ENCODE assay signal across 15 mouse cellular contexts in the genomic region with DNA sequence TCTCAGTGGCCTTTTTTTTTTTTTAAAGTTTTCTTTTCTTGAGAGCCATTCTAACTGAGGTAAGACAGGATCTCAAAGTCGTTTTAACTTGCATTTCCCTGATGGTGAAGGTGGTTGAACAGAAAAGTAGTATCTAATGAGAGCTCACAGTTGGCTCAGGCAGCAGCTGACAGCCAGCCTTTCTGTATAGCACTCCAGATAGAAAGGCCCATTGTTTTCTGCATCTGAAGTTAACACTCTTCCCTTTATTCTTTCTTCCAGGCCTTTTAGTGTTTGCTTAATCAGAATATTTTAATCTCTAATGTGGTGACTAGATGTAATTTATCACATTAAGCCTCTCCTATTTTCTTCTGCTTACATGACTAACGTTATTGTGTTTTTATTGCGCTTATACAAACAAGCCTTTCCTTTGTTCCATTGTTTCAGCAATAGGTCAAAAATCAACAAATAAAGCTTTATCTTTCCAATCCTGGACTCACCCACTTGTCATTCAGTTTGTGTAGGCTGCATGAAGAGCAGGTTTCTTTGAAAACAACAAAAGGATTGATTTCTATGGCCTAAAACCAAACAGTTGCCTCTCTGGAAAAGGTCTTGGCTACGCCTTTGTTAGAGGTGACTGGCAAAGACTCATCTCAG. TPM values are rescaled to one million over a fixed set of nuclear protein-coding genes. Genes with fewer than 3 reads are reported as not detected.
DNase-seq lines count a peak whose midpoint lies in the region; ATAC-seq lines count a peak whose summit lies in the region.
"Had no signal": no experiment of that assay in that cellular context is flagged by ENCODE, and none has a peak within 500 bp of the region (broad histone marks: within the 10 kb centered on the region; RNA-seq: fewer than 3 reads in every experiment).

No protein-coding gene starts in this region.

- DNase-seq in midbrain, embryonic 10.5 days (ENCODE audit: low spot score), result peak; percentile 12
- DNase-seq in embryo, embryonic 11.5 days (ENCODE audit: low read depth, low spot score), result peak; percentile 4
- peak; percentile 89 for DNase-seq in retina, postnatal 1 day
- DNase-seq in heart, postnatal 25 days (ENCODE audit: low spot score), result no peak
- DNase-seq: cerebellum, adult 18-20 months; heart, adult 11 months; heart, postnatal 14 days; kidney, postnatal 4 days; lung, postnatal 4 days; thymus, adult 2 months had no signal

- intact Hi-C loops in heart, postnatal 25 days (cut with DNase I), result no loop called here

- H3K27me3 ChIP-seq in forebrain, embryonic 16.5 days (replicated peaks; ENCODE audit: control insufficient read depth, insufficient read depth, low read length), result no peaks in the 10 kb centered on the region
- no peaks in the 10 kb centered on the region for H3K27me3 ChIP-seq in forebrain, embryonic 15.5 days
- peaks cover 65% of the 10 kb centered on the region for H3K27me3 ChIP-seq in midbrain, embryonic 10.5 days (ENCODE audit: low read depth, poor library complexity, severe bottlenecking)
- H3K27me3 ChIP-seq in midbrain, embryonic 16.5 days (ENCODE audit: control insufficient read depth, insufficient read depth, low read depth, low read length), result no peaks in the 10 kb centered on the region

- H3K36me3 ChIP-seq in forebrain, embryonic 16.5 days (ENCODE audit: control insufficient read depth, insufficient read depth), result no peaks in the 10 kb centered on the region
- H3K36me3 ChIP-seq in forebrain, embryonic 15.5 days, result no peaks in the 10 kb centered on the region
- H3K36me3 ChIP-seq in midbrain, embryonic 10.5 days, result no peaks in the 10 kb centered on the region
- H3K36me3 ChIP-seq in midbrain, embryonic 16.5 days (ENCODE audit: control insufficient read depth, insufficient read depth, low read length), result no peaks in the 10 kb centered on the region

- no peaks in the 10 kb centered on the region for H3K9me3 ChIP-seq in forebrain, embryonic 16.5 days (ENCODE audit: control insufficient read depth, low read length)
- no peaks in the 10 kb centered on the region for H3K9me3 ChIP-seq in forebrain, embryonic 15.5 days
- H3K9me3 ChIP-seq in midbrain, embryonic 10.5 days (replicated peaks), result no peaks in the 10 kb centered on the region
- no peaks in the 10 kb centered on the region for H3K9me3 ChIP-seq in midbrain, embryonic 16.5 days (replicated peaks; ENCODE audit: control insufficient read depth, low read length, poor library complexity, severe bottlenecking)

- H3K27ac ChIP-seq in forebrain, embryonic 16.5 days (ENCODE audit: low read length), result no peak overlapping the region
- no peak overlapping the region for H3K27ac ChIP-seq in forebrain, embryonic 15.5 days (replicated peaks)
- H3K27ac ChIP-seq in midbrain, embryonic 10.5 days (replicated peaks), result peak overlapping the region; percentile 52; the same call in 1 of the 2 replicates
- H3K27ac ChIP-seq in midbrain, embryonic 16.5 days (ENCODE audit: low read length), result no peak overlapping the region

- no peak overlapping the region for H3K4me2 ChIP-seq in forebrain, embryonic 16.5 days (ENCODE audit: low read length)
- no peak overlapping the region for H3K4me2 ChIP-seq in forebrain, embryonic 15.5 days (replicated peaks)
- H3K4me2 ChIP-seq in midbrain, embryonic 16.5 days (ENCODE audit: low read length), result no peak overlapping the region
- H3K4me2 ChIP-seq: liver, embryonic 11.5 days had no signal

- no peak overlapping the region for H3K9ac ChIP-seq in forebrain, embryonic 16.5 days (replicated peaks; ENCODE audit: low read depth, low read length)
- no peak overlapping the region for H3K9ac ChIP-seq in forebrain, embryonic 15.5 days (replicated peaks)
- H3K9ac ChIP-seq in midbrain, embryonic 16.5 days (ENCODE audit: low read depth, low read length), result no peak overlapping the region

- 14% methylated on average over 4 of the region's 4 CpGs for WGBS in forebrain, embryonic 16.5 days
- 9% methylated on average over 4 of the region's 4 CpGs for WGBS in forebrain, embryonic 15.5 days
- WGBS in midbrain, embryonic 10.5 days, result 15% methylated on average over 4 of the region's 4 CpGs
- WGBS in midbrain, embryonic 16.5 days, result 16% methylated on average over 4 of the region's 4 CpGs

- H3K4me1 ChIP-seq in forebrain, embryonic 16.5 days (replicated peaks; ENCODE audit: control insufficient read depth, insufficient read depth, low read length), result 0 out of 2 replicates have a peak, but pooled peaks cover 2% of the 10 kb centered on the region
- H3K4me1 ChIP-seq in forebrain, embryonic 15.5 days, result no peaks in the 10 kb centered on the region
- peaks cover 17% of the 10 kb centered on the region for H3K4me1 ChIP-seq in midbrain, embryonic 10.5 days
- H3K4me1 ChIP-seq in midbrain, embryonic 16.5 days (ENCODE audit: control insufficient read depth, insufficient read depth, low read length), result no peaks in the 10 kb centered on the region

- H3K4me3 ChIP-seq in forebrain, embryonic 16.5 days (replicated peaks; ENCODE audit: low read length), result no peak overlapping the region
- H3K4me3 ChIP-seq in forebrain, embryonic 15.5 days, result no peak overlapping the region
- no peak overlapping the region for H3K4me3 ChIP-seq in midbrain, embryonic 10.5 days
- no peak overlapping the region for H3K4me3 ChIP-seq in midbrain, embryonic 16.5 days (ENCODE audit: low read depth, low read length)

- ATAC-seq in forebrain, embryonic 16.5 days, result peak; percentile 49; the same call in 1 of the 2 replicates
- ATAC-seq in forebrain, embryonic 15.5 days (replicated peaks), result no peak; the same call in 1 of the 2 replicates
- ATAC-seq in midbrain, embryonic 16.5 days, result no peak
- ATAC-seq: intestine, postnatal 0 days had no signal

RNA-seq across cellular contexts. Expression of a gene that starts 33.0 kb away (rescaled TPM):
- 32.0 and 33.4 TPM in 2 replicates for polyA plus RNA-seq in forebrain, embryonic 16.5 days (2015; fragmentation: Nextera tagmentation; extraction: Ambion mirVana)
- polyA plus RNA-seq in forebrain, embryonic 15.5 days (2015; fragmentation: Nextera tagmentation; extraction: Ambion mirVana), result 38.2 and 40.0 TPM in 2 replicates
- 27.2 and 30.6 TPM in 2 replicates for polyA plus RNA-seq in midbrain, embryonic 10.5 days (2016; fragmentation: Nextera tagmentation; extraction: Ambion mirVana)
- polyA plus RNA-seq in midbrain, embryonic 16.5 days (2015; fragmentation: Nextera tagmentation; extraction: Ambion mirVana), result 26.3 and 31.4 TPM in 2 replicates
- 10 to 100 TPM in 1 of 2 experiments, 1 to 10 TPM in 1; 7.9 to 10.1 TPM for total RNA-seq in heart, postnatal 25 days (2021)
